Mouse (Mus musculus) spleen, embryonic (tissue): ENCODE data around the gene Cst3.

Experiments used
- CTCF ChIA-PET: fragments of 350-600 bp; sonication (Branson Sonifier 250); formaldehyde crosslinking; loops from one replicate; lab custom pipeline; 2022; lab: Charles Lee

The Cst3 gene

GRCm38 (mm10) chr2:148856630-148857400, 18.7 kb downstream of the Cst3 start:
- CTCF ChIA-PET = no interaction called here

GRCm38 (mm10) chr2:148851116-148851906, 24.2 kb downstream of the Cst3 start:
- CTCF ChIA-PET = interaction anchor here (0.7 to 3.4 kb wide), 2 partner anchors 51 to 98 kb away, joined by 5 to 24 read pairs; no protein-coding TSS in a partner anchor

GRCm38 (mm10) chr2:148839224-148839623, 36.3 kb downstream of the Cst3 start:
- CTCF ChIA-PET = no interaction called here

- CTCF ChIA-PET = no interaction called here
Observed at GRCm38 (mm10) chr2:148838075-148838777, 37.3 kb downstream of the Cst3 start.

GRCm38 (mm10) chr2:148834912-148835311, 40.6 kb downstream of the Cst3 start, which contains the start of gene Cst9:
Cst9 (plus strand) TSS chr2:148835147.
- CTCF ChIA-PET = no interaction called here

GRCm38 (mm10) chr2:148825986-148826385, 49.5 kb downstream of the Cst3 start:
- CTCF ChIA-PET = no interaction called here
